Mouse (Mus musculus) myocyte (in vitro differentiated cells): Measurements from ENCODE around the gene 1700020N01Rik.

Source experiments
- CEBPB ChIP-seq: IDR thresholded peaks from 2 replicates; pipeline ENCODE4 v1.6.1; 2011; ENCODE audit warnings: mild to moderate bottlenecking, moderate library complexity; ENCODE audit not compliant: poor library complexity, insufficient read depth, severe bottlenecking
- E2F4 ChIP-seq: IDR thresholded peaks from one replicate; pipeline ENCODE4 v1.6.1; 2011; ENCODE audit warnings: mild to moderate bottlenecking, control low read depth, moderate library complexity; ENCODE audit not compliant: insufficient read depth
- MAX ChIP-seq: IDR thresholded peaks from one replicate; pipeline ENCODE4 v1.6.1; 2011; ENCODE audit warnings: low read depth, mild to moderate bottlenecking, control low read depth
- MYOG ChIP-seq, 3 experiments: IDR thresholded peaks; one replicate each; pipeline ENCODE4 v1.6.1; 2011; ENCODE audit warnings: control low read depth in 2 of 3, low read depth in 2 of 3, mild to moderate bottlenecking in 2 of 3; ENCODE audit not compliant: insufficient read length in 2 of 3, control insufficient read depth in 1 of 3, insufficient read depth in 1 of 3
- POLR2A ChIP-seq: IDR thresholded peaks from one replicate; pipeline ENCODE4 v1.6.1; 2011; ENCODE audit warnings: low read depth, mild to moderate bottlenecking, control low read depth, moderate library complexity; ENCODE audit not compliant: insufficient read length
- SRF ChIP-seq: IDR thresholded peaks from one replicate; pipeline ENCODE4 v1.6.1; 2011; ENCODE audit warnings: low read depth; ENCODE audit not compliant: control insufficient read depth, insufficient read length
- TCF12 ChIP-seq: IDR thresholded peaks from one replicate; pipeline ENCODE4 v1.6.1; 2011; ENCODE audit warnings: mild to moderate bottlenecking, control low read depth; ENCODE audit not compliant: poor library complexity, insufficient read depth, severe bottlenecking
- USF1 ChIP-seq: IDR thresholded peaks from one replicate; pipeline ENCODE4 v1.6.1; 2011; ENCODE audit warnings: low read depth, mild to moderate bottlenecking, control low read depth, moderate library complexity

DNA sequence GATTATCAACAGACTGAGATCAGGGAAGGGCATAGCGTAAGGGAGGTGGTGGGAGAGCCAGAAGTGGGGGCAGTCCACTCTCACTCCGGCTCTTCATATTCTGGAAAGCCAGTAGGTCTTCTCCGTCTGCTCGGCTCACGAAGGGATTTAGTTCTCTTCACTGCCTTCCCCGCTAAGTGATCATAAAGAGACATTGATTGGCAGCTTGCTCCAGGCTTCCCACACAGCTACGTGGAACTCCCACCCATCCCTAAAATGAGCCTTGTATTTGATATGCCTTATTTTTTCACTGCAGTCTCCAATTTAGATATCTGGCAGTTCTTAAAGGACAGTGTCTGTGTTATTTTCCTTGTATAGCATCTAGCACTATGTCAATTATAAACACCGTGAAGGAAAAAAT lies 11.5 kb downstream of the 1700020N01Rik start:
- no peak for TF ChIP-seq CEBPB
- TF ChIP-seq POLR2A = no peak
- no peak for TF ChIP-seq MAX
- no peak for TF ChIP-seq TCF12
- TF ChIP-seq MYOG (IDR thresholded peaks at IDR 0.05; ENCODE audit: control insufficient read depth in 1 of 3, insufficient read depth in 1 of 3, insufficient read length in 2 of 3, low read depth in 2 of 3) = no peak
- no peak for TF ChIP-seq E2F4
- TF ChIP-seq SRF = no peak
- TF ChIP-seq USF1 = no peak
